Mouse (Mus musculus) liver, adult 2 months (tissue): ENCODE results near the gene Tubd1.

ENCODE experiments used
- CTCF ChIP-seq: fragments of 200-500 bp; IDR thresholded peaks from 2 replicates; pipeline ENCODE4 v1.5.1; 2011; ENCODE audit warnings: low read depth, low read length, control low read depth
- POLR2A ChIP-seq: fragments of 200-500 bp; IDR thresholded peaks from 2 replicates; pipeline ENCODE4 v1.6.1; 2011; ENCODE audit warnings: low read length, control low read depth; ENCODE audit not compliant: insufficient read depth; ENCODE audit errors: extremely low read depth

GRCm38 (mm10) chr11:86606621-86607339, 62.0 kb downstream of the Tubd1 start:
- no peak for TF ChIP-seq CTCF
- TF ChIP-seq POLR2A, result no peak
